Comparison of ENCODE assay signal across 15 mouse cellular contexts in genomic region chr6:108703085-108703484, GRCm38 (mm10).
"Had no signal": no experiment of that assay in that cellular context is flagged by ENCODE, and none has a peak within 500 bp of the region (broad histone marks: within the 10 kb centered on the region; RNA-seq: fewer than 3 reads in every experiment).

No protein-coding gene starts in this region.

- H3K9ac ChIP-seq: neural tube, embryonic 12.5 days; neural tube, embryonic 13.5 days; neural tube, embryonic 15.5 days had no signal

- H3K9me3 ChIP-seq: neural tube, embryonic 12.5 days; neural tube, embryonic 13.5 days; neural tube, embryonic 15.5 days had no signal

- H3K36me3 ChIP-seq: neural tube, embryonic 12.5 days; neural tube, embryonic 13.5 days; neural tube, embryonic 15.5 days had no signal

- H3K4me2 ChIP-seq: neural tube, embryonic 12.5 days; neural tube, embryonic 13.5 days; neural tube, embryonic 15.5 days had no signal

- H3K27ac ChIP-seq: neural tube, embryonic 12.5 days; neural tube, embryonic 13.5 days; neural tube, embryonic 15.5 days had no signal

- DNase-seq: retina, postnatal 1 day; right cerebral cortex, adult 18-20 months; right cerebral cortex, postnatal 14 days; right cerebral cortex, postnatal 25 days; right cerebral cortex, postnatal 4 days; spleen, adult 18-20 months; thymus, adult 18-20 months; thymus, adult 2 months; thymus, postnatal 14 days; thymus, postnatal 25 days; thymus, postnatal 36 days; thymus, postnatal 4 days had no signal

- H3K4me3 ChIP-seq: neural tube, embryonic 12.5 days; neural tube, embryonic 13.5 days; neural tube, embryonic 15.5 days had no signal

- H3K27me3 ChIP-seq: neural tube, embryonic 12.5 days had no signal
